Mouse (Mus musculus): ENCODE measurements around the gene Rhoh. TPM values are rescaled to one million over a fixed set of nuclear protein-coding genes. Genes with fewer than 3 reads are reported as not detected.

Gene Rhoh
- polyA plus RNA-seq (2014; fragmentation: Nextera tagmentation; extraction: Ambion mirVana): 1.6 and 1.7 TPM in 2 replicates

GRCm38 (mm10) chr5:65861154-65861944 lies at the start of gene Rhoh:
Gene Rhoh (plus strand): TSS chr5:65861213.
- H3K4me3 ChIP-seq (ENCODE audit: low read depth, low read length): no peak within 1 kb of the TSS
- WGBS: 75% methylated on average over 10 of the region's 10 CpGs
- no peak within 1 kb of the TSS for H3K9ac ChIP-seq (ENCODE audit: low read depth, low read length)
- no peaks in the 10 kb centered on the region for H3K36me3 ChIP-seq (ENCODE audit: control insufficient read depth, insufficient read depth, low read length)
- H3K9me3 ChIP-seq (ENCODE audit: control insufficient read depth, low read length): no peaks in the 10 kb centered on the region
- DNase-seq (ENCODE audit: low spot score) (no peak), ATAC-seq (ENCODE audit: low read depth) (no peak)
- no peaks in the 10 kb centered on the region for H3K27me3 ChIP-seq (replicated peaks; ENCODE audit: control insufficient read depth, insufficient read depth, low read length)
- H3K27ac ChIP-seq (replicated peaks; ENCODE audit: low read depth, low read length): no peak within 1 kb of the TSS
- H3K4me1 ChIP-seq (ENCODE audit: control insufficient read depth, insufficient read depth, low read length): no peaks in the 10 kb centered on the region
- no peak within 1 kb of the TSS for H3K4me2 ChIP-seq (ENCODE audit: low read depth, low read length)

- Histone ChIP-seq H3K4me3 (ENCODE audit: low read depth, low read length) (no peak overlapping the region), H3K4me2 (ENCODE audit: low read depth, low read length) (no peak overlapping the region), H3K9ac (ENCODE audit: low read depth, low read length) (no peak overlapping the region), H3K27me3 (replicated peaks; ENCODE audit: control insufficient read depth, insufficient read depth, low read length) (no peaks in the 10 kb centered on the region), H3K4me1 (ENCODE audit: control insufficient read depth, insufficient read depth, low read length) (no peaks in the 10 kb centered on the region), H3K36me3 (ENCODE audit: control insufficient read depth, insufficient read depth, low read length) (peaks cover 83% of the 10 kb centered on the region), H3K27ac (replicated peaks; ENCODE audit: low read depth, low read length) (no peak overlapping the region), H3K9me3 (ENCODE audit: control insufficient read depth, low read length) (no peaks in the 10 kb centered on the region)
- WGBS: 72% methylated on average over 5 of the region's 5 CpGs
- DNase-seq (ENCODE audit: low spot score): peak; percentile 34
- ATAC-seq (ENCODE audit: low read depth): no peak
These were observed 37.3 kb upstream of the Rhoh start for GRCm38 (mm10) chr5:65823601-65824133.

DNA sequence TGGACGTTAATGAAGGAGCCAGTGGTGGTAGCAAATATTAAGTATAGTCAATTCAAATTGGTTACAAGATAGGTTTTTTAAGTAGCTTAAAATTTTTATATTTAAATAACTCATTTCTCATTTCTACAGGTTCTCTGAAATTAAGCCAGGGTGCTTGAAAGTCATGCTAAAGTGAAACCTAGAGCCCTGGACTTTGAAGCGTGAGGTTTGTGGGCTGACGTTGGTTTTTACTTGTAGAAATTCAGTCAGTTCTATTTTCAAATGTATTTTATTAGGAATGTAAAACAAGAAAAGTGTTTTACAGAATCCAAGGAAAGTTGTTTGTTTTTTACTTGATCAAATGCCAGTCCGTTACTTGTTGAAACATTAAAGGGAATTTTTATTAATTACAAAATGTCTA lies 34.5 kb upstream of the Rhoh start:
- no peak overlapping the region for H3K4me2 ChIP-seq (ENCODE audit: low read depth, low read length)
- ATAC-seq (ENCODE audit: low read depth) (no peak), DNase-seq (ENCODE audit: low spot score) (no peak)
- no peaks in the 10 kb centered on the region for H3K27me3 ChIP-seq (replicated peaks; ENCODE audit: control insufficient read depth, insufficient read depth, low read length)
- H3K9me3 ChIP-seq (ENCODE audit: control insufficient read depth, low read length): no peaks in the 10 kb centered on the region
- no peak overlapping the region for H3K4me3 ChIP-seq (ENCODE audit: low read depth, low read length)
- H3K36me3 ChIP-seq (ENCODE audit: control insufficient read depth, insufficient read depth, low read length): peaks cover 60% of the 10 kb centered on the region
- H3K27ac ChIP-seq (replicated peaks; ENCODE audit: low read depth, low read length): no peak overlapping the region
- 94% methylated on average over 4 of the region's 4 CpGs for WGBS
- no peaks in the 10 kb centered on the region for H3K4me1 ChIP-seq (ENCODE audit: control insufficient read depth, insufficient read depth, low read length)
- H3K9ac ChIP-seq (ENCODE audit: low read depth, low read length): no peak overlapping the region

DNA sequence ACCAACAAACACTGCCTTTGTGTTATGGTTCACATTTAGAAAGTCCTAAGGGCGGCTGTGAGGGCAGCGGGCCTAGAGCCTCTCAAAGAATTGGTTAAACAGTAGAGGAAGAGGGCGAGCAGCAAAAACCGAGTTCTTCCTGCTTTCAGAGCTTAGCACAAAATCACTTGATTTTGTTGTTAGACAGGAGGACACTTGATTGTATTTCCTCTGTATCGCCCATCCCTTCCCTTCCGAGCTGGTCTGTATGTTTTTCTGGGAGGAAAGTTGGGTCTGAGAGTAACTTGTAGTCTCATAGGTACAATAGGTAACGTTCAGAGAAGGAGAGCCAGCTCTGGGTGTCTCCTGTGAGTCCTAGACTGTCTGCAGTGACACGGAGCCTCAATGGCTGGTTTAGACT lies 33.9 kb upstream of the Rhoh start:
- Histone ChIP-seq H3K9me3 (ENCODE audit: control insufficient read depth, low read length) (no peaks in the 10 kb centered on the region), H3K9ac (ENCODE audit: low read depth, low read length) (no peak overlapping the region), H3K27me3 (replicated peaks; ENCODE audit: control insufficient read depth, insufficient read depth, low read length) (no peaks in the 10 kb centered on the region), H3K4me1 (ENCODE audit: control insufficient read depth, insufficient read depth, low read length) (no peaks in the 10 kb centered on the region), H3K4me2 (ENCODE audit: low read depth, low read length) (no peak overlapping the region), H3K36me3 (ENCODE audit: control insufficient read depth, insufficient read depth, low read length) (peaks cover 54% of the 10 kb centered on the region), H3K4me3 (ENCODE audit: low read depth, low read length) (no peak overlapping the region), H3K27ac (replicated peaks; ENCODE audit: low read depth, low read length) (no peak overlapping the region)
- ATAC-seq (ENCODE audit: low read depth): no peak
- no peak for DNase-seq (ENCODE audit: low spot score)
- WGBS: 86% methylated on average over 8 of the region's 8 CpGs

DNA sequence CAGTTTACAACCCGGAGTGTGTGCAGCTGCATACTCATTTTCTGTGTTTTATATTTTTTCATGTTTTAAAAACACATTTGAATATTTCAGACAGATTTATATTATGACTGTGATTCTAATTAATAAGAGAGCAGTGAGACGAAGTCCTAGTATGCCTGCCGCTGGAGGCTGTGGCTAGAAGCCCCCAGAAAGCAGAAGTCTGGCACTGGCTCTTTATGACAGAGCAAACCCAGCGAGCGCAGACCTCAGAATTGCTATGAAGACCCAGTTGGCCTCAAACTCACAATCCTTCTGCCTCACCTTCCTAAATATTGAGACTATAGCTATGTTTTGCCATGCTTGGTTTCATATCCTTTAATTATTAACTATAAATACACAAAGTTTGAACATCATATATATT lies 32.8 kb upstream of the Rhoh start:
- H3K4me2 ChIP-seq (ENCODE audit: low read depth, low read length): no peak overlapping the region
- WGBS: 92% methylated on average over 5 of the region's 5 CpGs
- no peaks in the 10 kb centered on the region for H3K9me3 ChIP-seq (ENCODE audit: control insufficient read depth, low read length)
- DNase-seq (ENCODE audit: low spot score) (no peak), ATAC-seq (ENCODE audit: low read depth) (no peak)
- no peaks in the 10 kb centered on the region for H3K4me1 ChIP-seq (ENCODE audit: control insufficient read depth, insufficient read depth, low read length)
- H3K36me3 ChIP-seq (ENCODE audit: control insufficient read depth, insufficient read depth, low read length): peaks cover 44% of the 10 kb centered on the region
- H3K27me3 ChIP-seq (replicated peaks; ENCODE audit: control insufficient read depth, insufficient read depth, low read length): no peaks in the 10 kb centered on the region
- H3K27ac ChIP-seq (replicated peaks; ENCODE audit: low read depth, low read length): no peak overlapping the region
- no peak overlapping the region for H3K4me3 ChIP-seq (ENCODE audit: low read depth, low read length)
- H3K9ac ChIP-seq (ENCODE audit: low read depth, low read length): no peak overlapping the region

DNA sequence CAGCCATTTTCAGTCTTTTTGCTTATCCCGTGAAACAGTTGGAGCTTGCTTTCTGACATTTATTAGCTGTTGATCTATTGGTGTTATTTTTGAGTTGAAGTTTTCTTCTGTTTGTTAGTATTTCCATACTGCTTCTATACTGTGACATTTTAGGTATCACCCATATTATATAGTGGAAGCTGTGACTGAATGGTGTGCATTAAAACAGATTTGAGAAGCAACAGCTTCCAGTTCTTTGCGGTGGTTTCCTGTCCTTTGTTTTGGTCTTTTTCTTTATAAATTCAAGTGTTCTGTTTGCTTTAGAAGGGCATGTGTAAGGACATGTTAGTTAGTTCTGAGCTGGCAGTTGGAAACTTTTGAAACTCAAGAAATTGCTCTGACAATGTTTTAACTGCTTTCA lies 32.0 kb upstream of the Rhoh start:
- Histone ChIP-seq H3K27ac (replicated peaks; ENCODE audit: low read depth, low read length) (no peak overlapping the region), H3K27me3 (replicated peaks; ENCODE audit: control insufficient read depth, insufficient read depth, low read length) (no peaks in the 10 kb centered on the region), H3K4me2 (ENCODE audit: low read depth, low read length) (no peak overlapping the region), H3K4me3 (ENCODE audit: low read depth, low read length) (no peak overlapping the region), H3K36me3 (ENCODE audit: control insufficient read depth, insufficient read depth, low read length) (peaks cover 36% of the 10 kb centered on the region), H3K9ac (ENCODE audit: low read depth, low read length) (no peak overlapping the region), H3K9me3 (ENCODE audit: control insufficient read depth, low read length) (no peaks in the 10 kb centered on the region), H3K4me1 (ENCODE audit: control insufficient read depth, insufficient read depth, low read length) (no peaks in the 10 kb centered on the region)
- DNase-seq (ENCODE audit: low spot score): no peak
- 81% methylated on average over 2 of the region's 2 CpGs for WGBS
- ATAC-seq (ENCODE audit: low read depth): no peak

DNA sequence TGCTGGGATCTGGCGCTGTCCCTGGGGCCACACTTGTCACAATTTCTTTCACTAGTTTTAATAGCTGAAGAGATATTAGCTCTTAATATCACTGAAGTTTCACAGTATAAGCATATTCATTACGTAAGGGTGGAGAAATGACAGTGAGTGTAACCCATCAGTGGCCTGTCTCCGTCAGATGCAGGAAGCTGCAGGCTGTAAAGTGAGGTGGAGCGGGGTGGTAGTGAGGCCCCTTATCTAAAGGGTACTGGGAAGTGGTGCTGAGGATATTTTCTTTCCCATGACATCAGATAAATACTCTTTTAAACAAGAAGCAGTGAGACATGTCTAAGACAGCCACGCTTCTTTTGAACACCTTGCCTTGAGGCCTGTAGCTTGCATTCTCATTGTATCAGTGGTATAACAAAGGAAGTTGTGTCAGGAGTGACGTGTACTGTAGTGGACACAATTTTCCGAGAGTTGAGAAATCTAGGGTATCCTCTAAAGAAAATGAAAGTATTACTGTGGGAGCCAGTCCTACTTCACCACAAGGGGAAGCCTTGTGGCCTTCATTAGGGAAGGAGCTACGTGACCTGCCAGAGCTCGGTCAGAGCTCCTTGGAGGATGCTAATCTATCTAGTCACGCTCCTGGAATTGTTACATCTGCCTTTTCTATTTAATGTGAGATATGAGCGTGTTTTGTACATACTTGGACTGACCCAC lies 28.9 kb upstream of the Rhoh start:
- WGBS: 88% methylated on average over 11 of the region's 11 CpGs
- H3K36me3 ChIP-seq (ENCODE audit: control insufficient read depth, insufficient read depth, low read length): 0 out of 2 replicates have a peak, but pooled peaks cover 12% of the 10 kb centered on the region
- ATAC-seq (ENCODE audit: low read depth) (no peak), DNase-seq (ENCODE audit: low spot score) (no peak)
- no peak overlapping the region for H3K4me3 ChIP-seq (ENCODE audit: low read depth, low read length)
- no peak overlapping the region for H3K27ac ChIP-seq (replicated peaks; ENCODE audit: low read depth, low read length)
- no peaks in the 10 kb centered on the region for H3K9me3 ChIP-seq (ENCODE audit: control insufficient read depth, low read length)
- H3K4me1 ChIP-seq (ENCODE audit: control insufficient read depth, insufficient read depth, low read length): no peaks in the 10 kb centered on the region
- H3K9ac ChIP-seq (ENCODE audit: low read depth, low read length): no peak overlapping the region
- no peaks in the 10 kb centered on the region for H3K27me3 ChIP-seq (replicated peaks; ENCODE audit: control insufficient read depth, insufficient read depth, low read length)
- no peak overlapping the region for H3K4me2 ChIP-seq (ENCODE audit: low read depth, low read length)

- H3K9ac ChIP-seq (ENCODE audit: low read depth, low read length): no peak overlapping the region
- no peaks in the 10 kb centered on the region for H3K9me3 ChIP-seq (ENCODE audit: control insufficient read depth, low read length)
- H3K4me2 ChIP-seq (ENCODE audit: low read depth, low read length): no peak overlapping the region
- no peak overlapping the region for H3K27ac ChIP-seq (replicated peaks; ENCODE audit: low read depth, low read length)
- no peaks in the 10 kb centered on the region for H3K4me1 ChIP-seq (ENCODE audit: control insufficient read depth, insufficient read depth, low read length)
- H3K27me3 ChIP-seq (replicated peaks; ENCODE audit: control insufficient read depth, insufficient read depth, low read length): no peaks in the 10 kb centered on the region
- 0 out of 2 replicates have a peak, but pooled peaks cover 6% of the 10 kb centered on the region for H3K36me3 ChIP-seq (ENCODE audit: control insufficient read depth, insufficient read depth, low read length)
- no peak for ATAC-seq (ENCODE audit: low read depth)
- H3K4me3 ChIP-seq (ENCODE audit: low read depth, low read length): no peak overlapping the region
- DNase-seq (ENCODE audit: low spot score): no peak
- WGBS: 80% methylated on average over 3 of the region's 3 CpGs
These were observed 27.9 kb upstream of the Rhoh start for GRCm38 (mm10) chr5:65833092-65833491.
